Mouse (Mus musculus): Measurements from ENCODE around the gene Brpf3. TPM values are rescaled to one million over a fixed set of nuclear protein-coding genes. Genes with fewer than 3 reads are reported as not detected.
"Not testable (repeated sequence)": the region's sequence is repeated elsewhere in the genome, so short reads cannot be mapped to it uniquely, and the experiment has no call there.

The Brpf3 gene
- polyA plus RNA-seq, 1 experiment from 2014 or later = 67.1 TPM

- Histone ChIP-seq H3K27me3 (ENCODE audit: control insufficient read depth, insufficient read depth, low read depth, low read length) (no peaks in the 10 kb centered on the region), H3K9me3 (replicated peaks; ENCODE audit: control insufficient read depth, low read length) (no peaks in the 10 kb centered on the region; the same call in none of the 2 replicates), H3K4me3 (ENCODE audit: low read depth, low read length) (no peak overlapping the region), H3K36me3 (ENCODE audit: control insufficient read depth, insufficient read depth) (peaks cover 54% of the 10 kb centered on the region), H3K27ac (ENCODE audit: low read length) (no peak overlapping the region), H3K4me2 (ENCODE audit: low read depth, low read length) (no peak overlapping the region), H3K9ac (ENCODE audit: low read depth, low read length) (no peak overlapping the region), H3K4me1 (ENCODE audit: control insufficient read depth, low read depth, low read length) (peaks cover 83% of the 10 kb centered on the region)
- WGBS (ENCODE audit: insufficient replicate concordance) = 88% methylated on average over 19 of the region's 19 CpGs
- ATAC-seq (ENCODE audit: low read depth) = no peak
These were observed 5.9 kb downstream of the Brpf3 start for GRCm38 (mm10) chr17:28806770-28807169.

- H3K4me3 ChIP-seq (ENCODE audit: low read depth, low read length) = peak overlapping the region; percentile 23
- H3K4me1 ChIP-seq (ENCODE audit: control insufficient read depth, low read depth, low read length) = peaks cover 76% of the 10 kb centered on the region
- peak overlapping the region; percentile 94 for H3K27ac ChIP-seq (ENCODE audit: low read length)
- H3K9ac ChIP-seq (ENCODE audit: low read depth, low read length) = peak overlapping the region; percentile 53
- no peak for ATAC-seq (ENCODE audit: low read depth)
- WGBS (ENCODE audit: insufficient replicate concordance) = 79% methylated on average over 8 of the region's 8 CpGs
- peak overlapping the region; percentile 65 for H3K4me2 ChIP-seq (ENCODE audit: low read depth, low read length)
- H3K27me3 ChIP-seq (ENCODE audit: control insufficient read depth, insufficient read depth, low read depth, low read length) = no peaks in the 10 kb centered on the region
- no peaks in the 10 kb centered on the region; the same call in none of the 2 replicates for H3K9me3 ChIP-seq (replicated peaks; ENCODE audit: control insufficient read depth, low read length)
- peaks cover 69% of the 10 kb centered on the region for H3K36me3 ChIP-seq (ENCODE audit: control insufficient read depth, insufficient read depth)
These were observed 7.8 kb downstream of the Brpf3 start for GRCm38 (mm10) chr17:28808714-28809113.

GRCm38 (mm10) chr17:28809175-28809831, 8.4 kb downstream of the Brpf3 start:
- Histone ChIP-seq H3K4me1 (ENCODE audit: control insufficient read depth, low read depth, low read length) (peaks cover 70% of the 10 kb centered on the region), H3K4me2 (ENCODE audit: low read depth, low read length) (peak overlapping the region; percentile 65), H3K27ac (ENCODE audit: low read length) (peak overlapping the region; percentile 94), H3K9ac (ENCODE audit: low read depth, low read length) (peak overlapping the region; percentile 53), H3K4me3 (ENCODE audit: low read depth, low read length) (peak overlapping the region; percentile 23), H3K9me3 (replicated peaks; ENCODE audit: control insufficient read depth, low read length) (no peaks in the 10 kb centered on the region; the same call in none of the 2 replicates), H3K27me3 (ENCODE audit: control insufficient read depth, insufficient read depth, low read depth, low read length) (no peaks in the 10 kb centered on the region), H3K36me3 (ENCODE audit: control insufficient read depth, insufficient read depth) (peaks cover 75% of the 10 kb centered on the region)
- 43% methylated on average over 10 of the region's 10 CpGs for WGBS (ENCODE audit: insufficient replicate concordance)
- ATAC-seq (ENCODE audit: low read depth) = peak; percentile 95

- no peak for ATAC-seq (ENCODE audit: low read depth)
- peaks cover 46% of the 10 kb centered on the region for H3K4me1 ChIP-seq (ENCODE audit: control insufficient read depth, low read depth, low read length)
- H3K36me3 ChIP-seq (ENCODE audit: control insufficient read depth, insufficient read depth) = peaks cover 76% of the 10 kb centered on the region
- no peaks in the 10 kb centered on the region for H3K27me3 ChIP-seq (ENCODE audit: control insufficient read depth, insufficient read depth, low read depth, low read length)
- H3K4me3 ChIP-seq (ENCODE audit: low read depth, low read length) = no peak overlapping the region
- 76% methylated on average over 10 of the region's 10 CpGs for WGBS (ENCODE audit: insufficient replicate concordance)
- H3K27ac ChIP-seq (ENCODE audit: low read length) = peak overlapping the region; percentile 35; the same call in 1 of the 2 replicates
- no peak overlapping the region for H3K4me2 ChIP-seq (ENCODE audit: low read depth, low read length)
- H3K9ac ChIP-seq (ENCODE audit: low read depth, low read length) = no peak overlapping the region
- no peaks in the 10 kb centered on the region for H3K9me3 ChIP-seq (replicated peaks; ENCODE audit: control insufficient read depth, low read length)
These were observed 11.5 kb downstream of the Brpf3 start for GRCm38 (mm10) chr17:28812345-28812744.

- H3K4me1 ChIP-seq (ENCODE audit: control insufficient read depth, low read depth, low read length) = peaks cover 23% of the 10 kb centered on the region
- H3K4me3 ChIP-seq (ENCODE audit: low read depth, low read length) = no peak overlapping the region
- WGBS (ENCODE audit: insufficient replicate concordance) = 92% methylated on average over 18 of the region's 18 CpGs
- H3K4me2 ChIP-seq (ENCODE audit: low read depth, low read length) = no peak overlapping the region
- H3K36me3 ChIP-seq (ENCODE audit: control insufficient read depth, insufficient read depth) = peaks cover 86% of the 10 kb centered on the region
- H3K27ac ChIP-seq (ENCODE audit: low read length) = no peak overlapping the region
- H3K27me3 ChIP-seq (ENCODE audit: control insufficient read depth, insufficient read depth, low read depth, low read length) = no peaks in the 10 kb centered on the region
- no peak overlapping the region for H3K9ac ChIP-seq (ENCODE audit: low read depth, low read length)
- no peak for ATAC-seq (ENCODE audit: low read depth)
- no peaks in the 10 kb centered on the region for H3K9me3 ChIP-seq (replicated peaks; ENCODE audit: control insufficient read depth, low read length)
These were observed 13.7 kb downstream of the Brpf3 start for GRCm38 (mm10) chr17:28814529-28815097.

- Histone ChIP-seq H3K27me3 (ENCODE audit: control insufficient read depth, insufficient read depth, low read depth, low read length) (no peaks in the 10 kb centered on the region), H3K36me3 (ENCODE audit: control insufficient read depth, insufficient read depth) (peaks cover 88% of the 10 kb centered on the region), H3K9me3 (replicated peaks; ENCODE audit: control insufficient read depth, low read length) (no peaks in the 10 kb centered on the region), H3K4me2 (ENCODE audit: low read depth, low read length) (no peak overlapping the region), H3K4me3 (ENCODE audit: low read depth, low read length) (no peak overlapping the region), H3K27ac (ENCODE audit: low read length) (peak overlapping the region; percentile 5; the same call in 1 of the 2 replicates), H3K4me1 (ENCODE audit: control insufficient read depth, low read depth, low read length) (peaks cover 15% of the 10 kb centered on the region), H3K9ac (ENCODE audit: low read depth, low read length) (0 out of 2 replicates have a peak overlapping the region, but pooled peaks have one; percentile 13)
- WGBS (ENCODE audit: insufficient replicate concordance) = 67% methylated on average over 10 of the region's 10 CpGs
- ATAC-seq (ENCODE audit: low read depth) = no peak
These were observed 14.6 kb downstream of the Brpf3 start for GRCm38 (mm10) chr17:28815384-28816004.

- H3K4me3 ChIP-seq (ENCODE audit: low read depth, low read length); H3K4me2 ChIP-seq (ENCODE audit: low read depth, low read length); H3K27ac ChIP-seq (ENCODE audit: low read length); ATAC-seq (ENCODE audit: low read depth); H3K9me3 ChIP-seq (replicated peaks; ENCODE audit: control insufficient read depth, low read length); H3K9ac ChIP-seq (ENCODE audit: low read depth, low read length); H3K27me3 ChIP-seq (ENCODE audit: control insufficient read depth, insufficient read depth, low read depth, low read length): not testable (repeated sequence)
- peaks cover 88% of the 10 kb centered on the region for H3K36me3 ChIP-seq (ENCODE audit: control insufficient read depth, insufficient read depth)
- 87% methylated on average over 10 of the region's 10 CpGs for WGBS (ENCODE audit: insufficient replicate concordance)
- peaks cover 11% of the 10 kb centered on the region for H3K4me1 ChIP-seq (ENCODE audit: control insufficient read depth, low read depth, low read length)
These were observed 15.4 kb downstream of the Brpf3 start for GRCm38 (mm10) chr17:28816326-28816725.

- ATAC-seq (ENCODE audit: low read depth) = peak; percentile 19; the same call in 1 of the 2 replicates
- Histone ChIP-seq H3K36me3 (ENCODE audit: control insufficient read depth, insufficient read depth) (peaks cover 92% of the 10 kb centered on the region), H3K4me3 (ENCODE audit: low read depth, low read length) (no peak overlapping the region), H3K27me3 (ENCODE audit: control insufficient read depth, insufficient read depth, low read depth, low read length) (no peaks in the 10 kb centered on the region), H3K4me1 (ENCODE audit: control insufficient read depth, low read depth, low read length) (peaks cover 14% of the 10 kb centered on the region), H3K4me2 (ENCODE audit: low read depth, low read length) (no peak overlapping the region), H3K27ac (ENCODE audit: low read length) (no peak overlapping the region), H3K9ac (ENCODE audit: low read depth, low read length) (no peak overlapping the region), H3K9me3 (replicated peaks; ENCODE audit: control insufficient read depth, low read length) (no peaks in the 10 kb centered on the region)
- 89% methylated on average over 25 of the region's 25 CpGs for WGBS (ENCODE audit: insufficient replicate concordance)
These were observed 16.3 kb downstream of the Brpf3 start for GRCm38 (mm10) chr17:28816875-28817811.
